Mouse (Mus musculus): ENCODE results near the gene Gm9817. TPM values are rescaled to one million over a fixed set of nuclear protein-coding genes. Genes with fewer than 3 reads are reported as not detected.

Gm9817 gene
- total RNA-seq, 2 experiments from 2014 or later: 0.25 TPM; not detected in 1

- intact Hi-C loops (cut with DNase I): no loop called here
Observed at GRCm38 (mm10) chr13:45083696-45084095, 5.2 kb downstream of the Gm9817 start.

DNA sequence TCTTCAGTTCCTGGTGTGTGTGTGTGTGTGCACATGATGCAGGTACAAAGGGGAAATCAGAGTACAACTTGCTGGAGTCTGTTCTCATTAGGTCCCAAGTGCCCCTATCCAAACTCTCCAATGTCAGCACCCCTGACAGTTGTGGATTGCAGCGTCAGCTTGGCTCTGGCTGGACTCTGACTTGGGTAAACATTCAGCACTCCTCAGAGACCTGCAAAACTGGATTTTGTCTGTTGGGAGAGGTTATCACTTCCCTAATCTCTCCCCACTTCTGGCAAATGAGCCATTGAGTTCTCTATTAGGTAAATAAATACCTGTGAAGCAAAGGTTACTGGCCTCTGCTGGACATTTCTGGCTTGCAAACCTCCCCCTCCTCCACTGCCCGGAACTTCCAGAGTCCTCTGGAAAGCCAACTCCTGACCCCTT is 10.3 kb downstream of the Gm9817 start:
- DNase-seq: no peak
- intact Hi-C loops (cut with DNase I): no loop called here

More at GRCm38 (mm10) chr13:45083696-45084095, 5.2 kb downstream of the Gm9817 start:
- DNase-seq: no peak

- intact Hi-C loops (cut with DNase I): no loop called here
- DNase-seq: no peak
Observed at GRCm38 (mm10) chr13:45089846-45090245, 11.4 kb downstream of the Gm9817 start.

- DNase-seq: no peak
- intact Hi-C loops (cut with DNase I): no loop called here
Observed at GRCm38 (mm10) chr13:45092816-45093215, 14.3 kb downstream of the Gm9817 start.

DNA sequence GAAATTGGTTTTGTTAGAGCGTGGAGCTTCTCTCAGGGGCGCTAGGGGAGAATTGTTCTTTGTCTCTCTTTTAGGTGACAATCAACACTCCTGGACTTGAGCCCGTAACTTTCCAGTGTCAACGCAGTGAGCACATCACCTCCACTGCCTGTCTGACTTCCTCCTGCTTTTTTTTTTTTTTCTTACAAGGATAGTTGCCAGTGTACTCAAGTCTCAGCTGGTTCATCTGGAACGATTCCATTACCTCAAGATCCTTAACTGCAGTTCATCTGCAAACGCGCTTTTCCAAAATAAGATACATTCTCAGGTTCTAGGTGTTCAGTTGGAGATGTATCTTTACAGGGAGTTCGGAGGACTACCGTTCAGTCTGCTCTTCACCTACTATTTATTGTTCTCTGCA is 16.5 kb downstream of the Gm9817 start:
- intact Hi-C loops (cut with DNase I): no loop called here
- no peak for DNase-seq

- intact Hi-C loops (cut with DNase I): no loop called here
- no peak for DNase-seq
Observed at GRCm38 (mm10) chr13:45099582-45100229, 21.2 kb downstream of the Gm9817 start.

DNA sequence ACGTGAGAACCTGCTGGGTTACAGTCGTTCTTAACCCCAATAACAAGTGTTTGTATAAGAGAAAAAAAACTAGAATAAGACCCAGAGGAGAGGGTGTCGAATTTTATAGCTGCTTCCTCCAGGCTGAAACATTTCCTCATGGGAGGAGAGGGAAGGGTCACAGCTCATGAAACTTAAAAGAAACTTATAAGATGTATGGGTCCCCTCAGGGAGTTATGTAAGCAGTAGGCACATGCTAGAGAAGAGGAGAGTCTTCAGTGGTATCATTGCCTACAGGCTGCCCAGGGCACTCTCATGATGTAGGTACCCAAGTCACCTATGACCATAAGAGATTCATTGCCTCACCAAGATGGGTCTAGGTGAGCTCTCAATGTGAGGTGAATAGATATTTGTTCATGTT is 28.0 kb downstream of the Gm9817 start:
- DNase-seq: no peak
- intact Hi-C loops (cut with DNase I): no loop called here

- intact Hi-C loops (cut with DNase I): no loop called here
- no peak for DNase-seq
Observed at GRCm38 (mm10) chr13:45108851-45109390, 30.4 kb downstream of the Gm9817 start.

GRCm38 (mm10) chr13:45118375-45118774 is 39.9 kb downstream of the Gm9817 start:
- intact Hi-C loops (cut with DNase I): no loop called here
- DNase-seq: no peak

DNA sequence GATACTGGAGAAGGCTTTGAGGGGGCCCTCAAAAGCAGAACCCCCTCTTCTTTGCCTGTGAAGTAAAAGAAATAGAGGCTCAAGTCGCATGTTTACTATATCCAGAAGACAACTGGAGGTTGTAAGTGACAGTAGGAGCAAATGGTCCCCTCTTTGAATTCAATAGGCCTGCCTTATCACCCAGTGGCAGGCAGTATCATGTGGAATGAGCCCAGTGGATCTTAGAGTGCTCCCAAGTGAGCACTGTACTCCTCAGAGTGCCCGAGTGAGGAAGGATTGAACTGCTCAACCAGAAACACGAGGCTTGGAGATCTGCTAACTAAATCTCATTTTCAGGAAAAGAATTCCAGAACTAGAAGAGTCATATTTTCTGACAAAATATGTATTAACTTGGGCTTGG is 40.3 kb downstream of the Gm9817 start:
- intact Hi-C loops (cut with DNase I): no loop called here
- DNase-seq: no peak

Other genes with a start within 250 kb of the Gm9817 start
- gene Dtnbp1, start 76.5 kb upstream of the Gm9817 start, total RNA-seq (2021): 100 to 1,000 TPM; 100 to 108 TPM